Mouse (Mus musculus) MEL (cell line): ENCODE measurements around the gene Mybpc3. TPM values are rescaled to one million over a fixed set of nuclear protein-coding genes. Genes with fewer than 3 reads are reported as not detected.

ENCODE experiments used
- DNase-seq: peaks from one replicate; pipeline ENCODE4 v3.0.0; 2011; ENCODE audit warnings: low read depth, low spot score
- H3K27ac ChIP-seq: 2 replicates; pipeline ENCODE4 v1.5.1; 2012; ENCODE audit warnings: low read depth, mild to moderate bottlenecking, control low read depth, low read length, moderate library complexity; ENCODE audit not compliant: control insufficient read depth
- H3K27me3 ChIP-seq, 2 experiments: fragments of 150-350 bp in 1 of 2; sonication (generic) in 1 of 2; 2 replicates each; pipeline ENCODE4 v1.6.1; 2012; ENCODE audit warnings: low read length in 2 of 2, mild to moderate bottlenecking in 2 of 2, improper control_type of control experiment in 1 of 2, moderate library complexity in 1 of 2; ENCODE audit not compliant: insufficient read depth in 2 of 2, control insufficient read depth in 1 of 2
- H3K36me3 ChIP-seq, 2 experiments: 2 replicates each; pipeline ENCODE4 v1.6.1; 2012 to 2014; ENCODE audit warnings: low read length in 2 of 2, improper control_type of control experiment in 1 of 2, inconsistent platforms in 1 of 2, mild to moderate bottlenecking in 1 of 2; ENCODE audit not compliant: insufficient read depth in 2 of 2, control insufficient read depth in 1 of 2
- H3K4me1 ChIP-seq, 2 experiments: fragments of 150-350 bp in 1 of 2; sonication (generic) in 1 of 2; 2 replicates each; pipeline ENCODE4 v1.6.1; 2012; ENCODE audit warnings: low read length in 2 of 2, improper control_type of control experiment in 1 of 2, mild to moderate bottlenecking in 1 of 2; ENCODE audit not compliant: insufficient read depth in 2 of 2, control insufficient read depth in 1 of 2
- H3K4me3 ChIP-seq, 2 experiments: fragments of 150-350 bp in 1 of 2; sonication (generic) in 1 of 2; 2 replicates each; pipeline ENCODE4 v1.5.1; 2012; ENCODE audit warnings: low read depth in 2 of 2, low read length in 2 of 2, mild to moderate bottlenecking in 2 of 2, moderate library complexity in 2 of 2, control low read depth in 1 of 2, improper control_type of control experiment in 1 of 2; ENCODE audit not compliant: control insufficient read depth in 1 of 2, insufficient read depth in 1 of 2
- H3K79me2 ChIP-seq: 2 replicates; pipeline ENCODE4 v1.6.1; 2012; ENCODE audit warnings: mild to moderate bottlenecking, low read length, moderate library complexity; ENCODE audit not compliant: control insufficient read depth, poor library complexity, insufficient read depth
- H3K9ac ChIP-seq: 2 replicates; pipeline ENCODE4 v1.6.1; 2012; ENCODE audit warnings: low read depth, mild to moderate bottlenecking, control low read depth, low read length, moderate library complexity; ENCODE audit not compliant: control insufficient read depth, poor library complexity, severe bottlenecking
- H3K9me3 ChIP-seq: fragments of 150-350 bp; sonication (generic); replicated peaks from 2 replicates; pipeline ENCODE4 v1.6.1; 2012; ENCODE audit warnings: mild to moderate bottlenecking, low read length, improper control_type of control experiment, moderate library complexity; ENCODE audit not compliant: insufficient read depth
- BHLHE40 ChIP-seq: IDR thresholded peaks from 2 replicates; pipeline ENCODE4 v1.6.1; 2012; ENCODE audit warnings: low read depth, mild to moderate bottlenecking, inconsistent platforms, low read length, improper control_type of control experiment, borderline replicate concordance
- CHD1 ChIP-seq: IDR thresholded peaks from 2 replicates; pipeline ENCODE4 v1.6.1; 2012; ENCODE audit warnings: low read depth, mild to moderate bottlenecking, inconsistent platforms, low read length, improper control_type of control experiment
- CHD2 ChIP-seq: IDR thresholded peaks from 2 replicates; pipeline ENCODE4 v1.6.1; 2011; ENCODE audit warnings: low read length, improper control_type of control experiment
- CTCF ChIP-seq, 3 experiments: IDR thresholded peaks in 2 of 3; conservative IDR thresholded peaks in 1 of 3; 2 replicates each; pipeline ENCODE4 v1.5.1; 2011 to 2012; ENCODE audit warnings: low read length in 3 of 3, low read depth in 2 of 3, mild to moderate bottlenecking in 2 of 3, improper control_type of control experiment in 1 of 3, inconsistent platforms in 1 of 3, mixed read lengths in 1 of 3, moderate library complexity in 1 of 3; ENCODE audit not compliant: control insufficient read depth in 1 of 3, insufficient read depth in 1 of 3, poor library complexity in 1 of 3, severe bottlenecking in 1 of 3
- E2F4 ChIP-seq: IDR thresholded peaks from 2 replicates; pipeline ENCODE4 v1.6.1; 2011; ENCODE audit warnings: low read depth, low read length, improper control_type of control experiment, borderline replicate concordance
- ELF1 ChIP-seq: IDR thresholded peaks from 2 replicates; pipeline ENCODE4 v1.6.1; 2014; ENCODE audit warnings: low read depth, mild to moderate bottlenecking, inconsistent platforms, low read length, improper control_type of control experiment, moderate library complexity
- EP300 ChIP-seq, 2 experiments: IDR thresholded peaks; 2 replicates each; pipeline ENCODE4 v1.6.1; 2011; ENCODE audit warnings: improper control_type of control experiment in 2 of 2, low read length in 2 of 2, low read depth in 1 of 2, mild to moderate bottlenecking in 1 of 2
- ETS1 ChIP-seq: IDR thresholded peaks from 2 replicates; pipeline ENCODE4 v1.6.1; 2012; ENCODE audit warnings: low read depth, mild to moderate bottlenecking, inconsistent platforms, low read length, improper control_type of control experiment, moderate library complexity
- GABPA ChIP-seq: IDR thresholded peaks from 2 replicates; pipeline ENCODE4 v1.6.1; 2012; ENCODE audit warnings: low read depth, mild to moderate bottlenecking, inconsistent platforms, low read length, improper control_type of control experiment, moderate library complexity
- GATA1 ChIP-seq: IDR thresholded peaks from 2 replicates; pipeline ENCODE4 v1.6.1; 2011; ENCODE audit warnings: low read depth, low read length, improper control_type of control experiment
- HCFC1 ChIP-seq: IDR thresholded peaks from 2 replicates; pipeline ENCODE4 v1.6.1; 2012; ENCODE audit warnings: low read depth, mild to moderate bottlenecking, inconsistent platforms, low read length, improper control_type of control experiment, moderate library complexity
- JUND ChIP-seq: IDR thresholded peaks from 2 replicates; pipeline ENCODE4 v1.6.1; 2011; ENCODE audit warnings: low read depth, mild to moderate bottlenecking, improper control_type of control experiment, low read length
- KAT2A ChIP-seq: conservative IDR thresholded peaks from 2 replicates; pipeline ENCODE4 v1.6.1; 2012; ENCODE audit warnings: low read depth, low read length, improper control_type of control experiment, inconsistent platforms
- MAFK ChIP-seq: IDR thresholded peaks from 2 replicates; pipeline ENCODE4 v1.6.1; 2011; ENCODE audit warnings: low read depth, mild to moderate bottlenecking, low read length, improper control_type of control experiment, borderline replicate concordance
- MAX ChIP-seq: IDR thresholded peaks from 2 replicates; pipeline ENCODE4 v1.6.1; 2011; ENCODE audit warnings: low read length, improper control_type of control experiment
- MAZ ChIP-seq: IDR thresholded peaks from 2 replicates; pipeline ENCODE4 v1.6.1; 2012; ENCODE audit warnings: low read depth, mild to moderate bottlenecking, inconsistent platforms, low read length, improper control_type of control experiment
- MEF2A ChIP-seq: IDR thresholded peaks from 2 replicates; pipeline ENCODE4 v1.6.1; 2014; ENCODE audit warnings: low read depth, mild to moderate bottlenecking, inconsistent platforms, low read length, improper control_type of control experiment; ENCODE audit not compliant: poor library complexity, insufficient replicate concordance, severe bottlenecking; ENCODE audit errors: extremely low read depth
- MXI1 ChIP-seq: IDR thresholded peaks from 2 replicates; pipeline ENCODE4 v1.6.1; 2011; ENCODE audit warnings: mild to moderate bottlenecking, low read depth, low read length, improper control_type of control experiment
- MYB ChIP-seq: IDR thresholded peaks from 2 replicates; pipeline ENCODE4 v1.6.1; 2011; ENCODE audit warnings: mild to moderate bottlenecking, low read depth, low read length, improper control_type of control experiment
- MYC ChIP-seq: IDR thresholded peaks from 2 replicates; pipeline ENCODE4 v1.6.1; 2011; ENCODE audit warnings: low read depth, mild to moderate bottlenecking, low read length, improper control_type of control experiment, moderate library complexity
- NELFE ChIP-seq: IDR thresholded peaks from 2 replicates; pipeline ENCODE4 v1.6.1; 2011; ENCODE audit warnings: low read depth, low read length, improper control_type of control experiment
- POLR2A ChIP-seq, 2 experiments: IDR thresholded peaks; 2 replicates each; pipeline ENCODE4 v1.6.1; 2011 to 2012; ENCODE audit warnings: low read length in 2 of 2, mild to moderate bottlenecking in 2 of 2, control low read depth in 1 of 2, improper control_type of control experiment in 1 of 2, low read depth in 1 of 2, moderate library complexity in 1 of 2; ENCODE audit not compliant: control insufficient read depth in 1 of 2, insufficient read depth in 1 of 2, poor library complexity in 1 of 2
- POLR2AphosphoS2 ChIP-seq: IDR thresholded peaks from 2 replicates; pipeline ENCODE4 v1.6.1; 2011; ENCODE audit warnings: low read length, improper control_type of control experiment
- POLR2AphosphoS5 ChIP-seq: IDR thresholded peaks from 2 replicates; pipeline ENCODE4 v1.6.1; 2012; ENCODE audit warnings: low read depth, borderline replicate concordance, mild to moderate bottlenecking, inconsistent platforms, low read length, moderate library complexity, mixed read lengths
- RAD21 ChIP-seq: IDR thresholded peaks from 2 replicates; pipeline ENCODE4 v1.6.1; 2011; ENCODE audit warnings: mild to moderate bottlenecking, low read depth, low read length, improper control_type of control experiment
- RCOR1 ChIP-seq: IDR thresholded peaks from 2 replicates; pipeline ENCODE4 v1.6.1; 2012; ENCODE audit warnings: low read depth, mild to moderate bottlenecking, inconsistent platforms, low read length, improper control_type of control experiment
- SIN3A ChIP-seq: IDR thresholded peaks from 2 replicates; pipeline ENCODE4 v1.6.1; 2012; ENCODE audit warnings: low read length, improper control_type of control experiment, inconsistent platforms
- SMC3 ChIP-seq: IDR thresholded peaks from 2 replicates; pipeline ENCODE4 v1.6.1; 2011; ENCODE audit warnings: low read depth, low read length, improper control_type of control experiment
- TAL1 ChIP-seq: IDR thresholded peaks from 2 replicates; pipeline ENCODE4 v1.6.1; 2012; ENCODE audit warnings: mild to moderate bottlenecking, inconsistent platforms, low read length, moderate library complexity, mixed read lengths
- TCF12 ChIP-seq: IDR thresholded peaks from 2 replicates; pipeline ENCODE4 v1.6.1; 2014; ENCODE audit warnings: low read depth, mild to moderate bottlenecking, inconsistent platforms, low read length, improper control_type of control experiment, moderate library complexity
- UBTF ChIP-seq: IDR thresholded peaks from 2 replicates; pipeline ENCODE4 v1.6.1; 2012; ENCODE audit warnings: low read depth, mild to moderate bottlenecking, inconsistent platforms, low read length, improper control_type of control experiment, moderate library complexity, borderline replicate concordance; ENCODE audit not compliant: insufficient read depth
- USF1 ChIP-seq: IDR thresholded peaks from 2 replicates; pipeline ENCODE4 v1.6.1; 2014; ENCODE audit warnings: low read depth, mild to moderate bottlenecking, inconsistent platforms, low read length, improper control_type of control experiment, moderate library complexity
- USF2 ChIP-seq, 2 experiments: IDR thresholded peaks; 2 replicates each; pipeline ENCODE4 v1.6.1; 2011 to 2012; ENCODE audit warnings: improper control_type of control experiment in 2 of 2, low read length in 2 of 2, borderline replicate concordance in 1 of 2, inconsistent platforms in 1 of 2, low read depth in 1 of 2, mild to moderate bottlenecking in 1 of 2; ENCODE audit not compliant: insufficient read depth in 1 of 2
- ZKSCAN1 ChIP-seq: IDR thresholded peaks from 2 replicates; pipeline ENCODE4 v1.6.1; 2012; ENCODE audit warnings: low read depth, mild to moderate bottlenecking, inconsistent platforms, low read length, improper control_type of control experiment, moderate library complexity
- ZMIZ1 ChIP-seq: IDR thresholded peaks from 2 replicates; pipeline ENCODE4 v1.6.1; 2012; ENCODE audit warnings: low read depth, mild to moderate bottlenecking, inconsistent platforms, low read length, improper control_type of control experiment, moderate library complexity
- ZNF384 ChIP-seq: IDR thresholded peaks from 2 replicates; pipeline ENCODE4 v1.6.1; 2012; ENCODE audit warnings: low read depth, mild to moderate bottlenecking, inconsistent platforms, low read length, improper control_type of control experiment
- polyA plus RNA-seq, 2 experiments: library from polyadenylated mRNA; stranded (reverse) in 1 of 2; unstranded in 1 of 2; fragments of >175 nt in 1 of 2; fragments of >200 nt in 1 of 2; gene quantifications; 2 replicates each; pipeline versions ENCODE4 v1.2.1 to v1.2.4; 2012; ENCODE audit warnings: low replicate concordance in 2 of 2, low read depth in 1 of 2; ENCODE audit not compliant: insufficient read length in 2 of 2, insufficient read depth in 1 of 2, missing spikeins in 1 of 2
- total RNA-seq: library from RNA; depleted of rRNA; stranded (reverse); fragments of 300-350 nt; gene quantifications from 2 replicates; pipeline ENCODE4 v1.2.3, GENCODE M21; 2012

The Mybpc3 gene
- total and polyA plus RNA-seq, 3 experiments: 0.19 to 0.50 TPM; not detected in 1

GRCm38 (mm10) chr2:91070076-91070800 lies 47.7 kb upstream of the Mybpc3 start, which contains the start of gene Slc39a13:
TSS of gene Slc39a13 (minus strand) at chr2:91070417.
- Histone ChIP-seq H3K36me3 (peaks cover 0 to 8% of the 10 kb centered on the region in 2 experiments; a peak in 2 of 4 replicates), H3K9ac (peak within 1 kb of the TSS; percentile 88), H3K27ac (peak within 1 kb of the TSS; percentile 82), H3K9me3 (no peaks in the 10 kb centered on the region), H3K79me2 (peaks cover 7% of the 10 kb centered on the region; the same call in 1 of the 2 replicates), H3K27me3 (no peaks in the 10 kb centered on the region), H3K4me3 (peak within 1 kb of the TSS; percentile 80 to 90), H3K4me1 (peaks cover 0 to 6% of the 10 kb centered on the region in 2 experiments; a peak in 3 of 4 replicates)
- DNase-seq: peak; percentile 98
- TF ChIP-seq GATA1 (no peak), E2F4 (no peak), MAX (no peak), BHLHE40 (no peak; the same call in 1 of the 2 replicates), GABPA (no peak), ZKSCAN1 (no peak), TAL1 (no peak), ZMIZ1 (no peak), RAD21 (peak; percentile 89), CHD1 (no peak), MEF2A (peak; percentile 78; the same call in 1 of the 2 replicates), CTCF (IDR thresholded peaks at IDR 0.05 in 2 of 3, conservative IDR thresholded peaks at IDR 0.05 in 1 of 3; ENCODE audit: control insufficient read depth in 1 of 3, insufficient read depth in 1 of 3, low read depth in 2 of 3, low read length in 3 of 3, poor library complexity in 1 of 3, severe bottlenecking in 1 of 3) (peak; percentile 81 to 99 (median 95); a peak in 5 of 6 replicates), EP300 (IDR thresholded peaks at IDR 0.05; ENCODE audit: low read depth in 1 of 2, low read length in 2 of 2) (peak; percentile 21 to 52; a peak in 1 of 4 replicates), KAT2A (no peak; the same call in 1 of the 2 replicates), UBTF (no peak), MYC (peak; percentile 70), POLR2AphosphoS2 (no peak), JUND (no peak), NELFE (peak; percentile 53), CHD2 (no peak), USF1 (peak; percentile 62), MXI1 (peak; percentile 88), POLR2A (IDR thresholded peaks at IDR 0.05; ENCODE audit: control insufficient read depth in 1 of 2, insufficient read depth in 1 of 2, low read depth in 1 of 2, low read length in 2 of 2, poor library complexity in 1 of 2) (peak in 1 of 2 experiments; percentile 65; a peak in 2 of 4 replicates), MAFK (no peak), POLR2AphosphoS5 (no peak), MYB (no peak), HCFC1 (peak; percentile 97), USF2 (IDR thresholded peaks at IDR 0.05; ENCODE audit: borderline replicate concordance in 1 of 2, insufficient read depth in 1 of 2, low read depth in 1 of 2, low read length in 2 of 2) (no peak), TCF12 (peak; percentile 65; the same call in 1 of the 2 replicates), ETS1 (peak; percentile 52), SMC3 (peak; percentile 84), MAZ (peak; percentile 97; the same call in 1 of the 2 replicates), ELF1 (peak; percentile 88), SIN3A (peak; percentile 92), RCOR1 (no peak; the same call in 1 of the 2 replicates), ZNF384 (no peak)
